Mouse (Mus musculus): Measurements from ENCODE around the gene Mrps18b.
A peak's percentile ranks its signal among the peaks of the same experiment; 100 is the strongest.

DNA sequence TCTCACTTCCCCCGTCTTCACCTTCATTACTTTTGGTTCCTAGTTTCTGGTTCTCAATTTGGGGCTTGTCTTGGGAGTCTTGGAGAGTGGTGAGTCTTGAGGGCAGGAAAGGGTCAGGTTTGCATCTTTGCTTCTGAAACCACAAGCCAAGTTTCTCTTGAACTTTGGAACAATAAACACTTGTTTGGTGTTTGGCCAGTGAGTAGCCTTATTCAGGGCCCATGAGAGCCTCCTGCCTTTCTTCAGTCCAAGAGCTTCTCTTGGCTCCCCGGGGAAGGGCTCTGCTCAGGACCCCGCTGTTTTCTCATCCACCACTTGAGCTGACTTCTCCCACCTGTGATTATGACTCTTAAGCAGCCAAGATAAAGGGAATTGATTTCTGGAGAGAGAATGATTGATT lies 6.4 kb upstream of the Mrps18b start:
- no peak for TF ChIP-seq CTCF (IDR thresholded peaks at IDR 0.05; ENCODE audit: borderline replicate concordance, insufficient read depth, low read length)
- TF ChIP-seq POLR2A (IDR thresholded peaks at IDR 0.05; ENCODE audit: low read depth, low read length): peak; percentile 31; the same call in 1 of the 2 replicates
